Mouse (Mus musculus) erythroblast, embryonic 14.5 days (primary cell): ENCODE data around the gene Gpr3. TPM values are rescaled to one million over a fixed set of nuclear protein-coding genes. Genes with fewer than 3 reads are reported as not detected.

ENCODE experiments used
- H3K27me3 ChIP-seq: 2 replicates; pipeline ENCODE4 v1.6.1; 2012; ENCODE audit warnings: inconsistent platforms; ENCODE audit not compliant: control insufficient read depth
- H3K36me3 ChIP-seq: 2 replicates; pipeline ENCODE4 v1.6.1; 2012; ENCODE audit warnings: mild to moderate bottlenecking, inconsistent platforms; ENCODE audit not compliant: control insufficient read depth
- H3K4me1 ChIP-seq: 2 replicates; pipeline ENCODE4 v1.6.1; 2012; ENCODE audit warnings: inconsistent platforms; ENCODE audit not compliant: control insufficient read depth
- H3K4me3 ChIP-seq: replicated peaks from 2 replicates; pipeline ENCODE3; 2012; ENCODE audit warnings: moderate library complexity, mild to moderate bottlenecking, inconsistent platforms
- H3K9me3 ChIP-seq: 2 replicates; pipeline ENCODE4 v1.6.1; 2012; ENCODE audit warnings: low read length, inconsistent platforms, mixed read lengths; ENCODE audit not compliant: control insufficient read depth
- GATA1 ChIP-seq: IDR thresholded peaks from 2 replicates; pipeline ENCODE4 v1.6.1; 2012; ENCODE audit warnings: low read length, inconsistent platforms, mixed read lengths
- TAL1 ChIP-seq: IDR thresholded peaks from 3 replicates; pipeline ENCODE4 v1.6.1; 2012; ENCODE audit warnings: low read length, inconsistent platforms, mixed read lengths
- polyA plus RNA-seq: library from polyadenylated mRNA; stranded (reverse); fragments of >175 nt; gene quantifications from 2 replicates; pipeline ENCODE4 v1.2.3, GENCODE M21; 2012

Gpr3 gene
- polyA plus RNA-seq, 1 experiment = not detected

- no peaks in the 10 kb centered on the region for H3K9me3 ChIP-seq
- peaks cover 56% of the 10 kb centered on the region for H3K36me3 ChIP-seq
- no peak for TF ChIP-seq GATA1
- no peak for TF ChIP-seq TAL1
- H3K27me3 ChIP-seq = no peaks in the 10 kb centered on the region
- H3K4me3 ChIP-seq = no peak overlapping the region
- peaks cover 13% of the 10 kb centered on the region for H3K4me1 ChIP-seq
Observed at GRCm38 (mm10) chr4:133197355-133197754, 15.0 kb downstream of the Gpr3 start.

GRCm38 (mm10) chr4:133196852-133197251, 15.5 kb downstream of the Gpr3 start:
- no peaks in the 10 kb centered on the region for H3K27me3 ChIP-seq
- no peak for TF ChIP-seq GATA1
- TF ChIP-seq TAL1 = no peak

GRCm38 (mm10) chr4:133196136-133196535, 16.2 kb downstream of the Gpr3 start:
- Histone ChIP-seq H3K4me1 (peaks cover 8% of the 10 kb centered on the region), H3K27me3 (no peaks in the 10 kb centered on the region), H3K4me3 (no peak overlapping the region), H3K36me3 (peaks cover 68% of the 10 kb centered on the region), H3K9me3 (no peaks in the 10 kb centered on the region)
- TF ChIP-seq TAL1 (no peak), GATA1 (no peak)

More at GRCm38 (mm10) chr4:133196852-133197251, 15.5 kb downstream of the Gpr3 start:
- Histone ChIP-seq H3K36me3 (peaks cover 61% of the 10 kb centered on the region), H3K9me3 (no peaks in the 10 kb centered on the region), H3K4me3 (no peak overlapping the region), H3K4me1 (peaks cover 13% of the 10 kb centered on the region)

GRCm38 (mm10) chr4:133195014-133195413, 17.3 kb downstream of the Gpr3 start:
- no peaks in the 10 kb centered on the region for H3K27me3 ChIP-seq
- TF ChIP-seq GATA1 (no peak), TAL1 (no peak)
- no peak overlapping the region for H3K4me3 ChIP-seq
- H3K36me3 ChIP-seq = peaks cover 76% of the 10 kb centered on the region
- H3K4me1 ChIP-seq = peaks cover 3% of the 10 kb centered on the region; the same call in 1 of the 2 replicates
- no peaks in the 10 kb centered on the region for H3K9me3 ChIP-seq

- H3K9me3 ChIP-seq = no peaks in the 10 kb centered on the region
- no peaks in the 10 kb centered on the region for H3K27me3 ChIP-seq
- peaks cover 3% of the 10 kb centered on the region; the same call in 1 of the 2 replicates for H3K4me1 ChIP-seq
- H3K36me3 ChIP-seq = peaks cover 81% of the 10 kb centered on the region
- H3K4me3 ChIP-seq = no peak overlapping the region
- TF ChIP-seq GATA1 (no peak), TAL1 (no peak)
Observed at GRCm38 (mm10) chr4:133194482-133194881, 17.9 kb downstream of the Gpr3 start.

- Histone ChIP-seq H3K9me3 (no peaks in the 10 kb centered on the region), H3K4me1 (no peaks in the 10 kb centered on the region), H3K36me3 (peaks cover 92% of the 10 kb centered on the region), H3K27me3 (no peaks in the 10 kb centered on the region), H3K4me3 (no peak overlapping the region)
- TF ChIP-seq GATA1 (no peak), TAL1 (no peak)
Observed at GRCm38 (mm10) chr4:133189396-133189795, 22.9 kb downstream of the Gpr3 start.

- no peaks in the 10 kb centered on the region for H3K27me3 ChIP-seq
- H3K4me3 ChIP-seq = no peak overlapping the region
- H3K36me3 ChIP-seq = peaks cover 82% of the 10 kb centered on the region
- TF ChIP-seq TAL1 (no peak), GATA1 (no peak)
- no peaks in the 10 kb centered on the region for H3K4me1 ChIP-seq
- H3K9me3 ChIP-seq = no peaks in the 10 kb centered on the region
Observed at GRCm38 (mm10) chr4:133186856-133187255, 25.5 kb downstream of the Gpr3 start.

GRCm38 (mm10) chr4:133185893-133186292, 26.4 kb downstream of the Gpr3 start:
- peaks cover 3% of the 10 kb centered on the region; the same call in 1 of the 2 replicates for H3K4me1 ChIP-seq
- peaks cover 81% of the 10 kb centered on the region for H3K36me3 ChIP-seq
- TF ChIP-seq TAL1 (no peak), GATA1 (no peak)

GRCm38 (mm10) chr4:133184898-133185665, 27.3 kb downstream of the Gpr3 start:
- Histone ChIP-seq H3K9me3 (no peaks in the 10 kb centered on the region), H3K4me1 (peaks cover 9% of the 10 kb centered on the region), H3K36me3 (peaks cover 79% of the 10 kb centered on the region), H3K4me3 (no peak overlapping the region), H3K27me3 (no peaks in the 10 kb centered on the region)
- TF ChIP-seq GATA1 (no peak), TAL1 (no peak)

More at GRCm38 (mm10) chr4:133185893-133186292, 26.4 kb downstream of the Gpr3 start:
- Histone ChIP-seq H3K4me3 (no peak overlapping the region), H3K9me3 (no peaks in the 10 kb centered on the region), H3K27me3 (no peaks in the 10 kb centered on the region)
